Mouse (Mus musculus) inflammation-experienced regulatory T-cells, adult 6 months (primary cell): ENCODE results near the gene Ppm1n. TPM values are rescaled to one million over a fixed set of nuclear protein-coding genes. Genes with fewer than 3 reads are reported as not detected.

Experiments used
- ATAC-seq: one replicate; pipeline ENCODE4 v1.8.0; 2017
- polyA plus RNA-seq, 3 experiments: library from polyadenylated mRNA; unstranded; fragments of 100-300 nt; shearing (Covaris generic); gene quantifications; one replicate each; pipeline ENCODE4 v1.2.1; 2017

The Ppm1n gene
- 1 to 10 TPM in 2 of 3 experiments, under 1 TPM in 1; 0.74 to 3.1 (median 2.1) TPM for polyA plus RNA-seq

DNA sequence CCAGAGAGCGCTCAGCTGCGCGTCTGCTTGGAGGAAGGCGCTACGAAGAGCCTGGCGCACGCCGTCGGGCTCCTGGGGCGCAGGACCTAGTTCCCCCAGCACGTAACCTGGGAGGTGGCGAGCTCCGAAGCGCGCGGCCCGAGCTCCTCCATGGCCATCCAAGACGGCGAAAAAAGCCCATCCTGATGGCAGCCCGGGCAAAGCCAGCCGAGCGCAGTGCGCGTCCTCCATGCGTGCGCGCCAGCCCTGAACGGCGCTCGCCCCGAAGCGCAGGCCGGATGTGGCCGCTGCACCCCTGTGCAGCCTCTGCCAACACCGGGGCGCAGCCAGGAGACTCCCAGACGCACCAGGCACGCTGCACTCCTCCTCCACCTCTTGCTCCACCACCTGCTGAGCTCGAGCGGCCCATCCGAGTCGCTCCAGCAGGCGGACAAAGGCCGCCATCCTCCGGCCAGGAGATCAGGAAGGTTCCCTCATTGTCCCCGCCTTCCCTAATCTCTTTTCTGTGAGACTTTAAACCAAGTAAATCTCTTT lies at the start of gene Ppm1n:
TSS of gene Ppm1n (minus strand) at position 484 of the 534 bp plus-strand sequence.
- ATAC-seq = peak; percentile 60

GRCm38 (mm10) chr7:19328425-19328824 lies 48.6 kb upstream of the Ppm1n start:
- no peak for ATAC-seq

GRCm38 (mm10) chr7:19327782-19328181 lies 47.9 kb upstream of the Ppm1n start:
- no peak for ATAC-seq

- ATAC-seq = no peak
Observed at GRCm38 (mm10) chr7:19327128-19327527, 47.3 kb upstream of the Ppm1n start.

DNA sequence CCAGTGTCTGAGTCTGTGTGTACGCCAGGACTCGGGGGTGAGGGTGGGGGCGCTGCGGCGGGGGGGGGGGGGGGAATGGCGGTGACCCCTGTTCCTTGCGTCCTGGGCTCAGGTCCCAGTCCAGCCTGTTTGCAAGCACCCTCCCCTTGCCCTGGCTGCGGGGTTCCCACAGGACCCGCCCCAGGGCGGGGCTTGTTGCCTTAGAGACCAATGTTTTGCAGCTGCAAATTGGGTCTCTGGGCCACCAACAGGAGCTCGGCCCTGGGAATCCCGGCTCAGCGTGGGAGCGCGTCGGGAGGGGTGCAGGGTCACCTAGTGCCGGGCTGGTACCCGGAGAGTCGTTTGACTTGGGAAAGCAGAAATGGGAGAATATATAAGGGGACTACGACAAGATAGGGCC lies 46.5 kb upstream of the Ppm1n start:
- ATAC-seq = peak; percentile 11

GRCm38 (mm10) chr7:19325262-19326199 lies 45.7 kb upstream of the Ppm1n start:
- ATAC-seq = peak; percentile 60

DNA sequence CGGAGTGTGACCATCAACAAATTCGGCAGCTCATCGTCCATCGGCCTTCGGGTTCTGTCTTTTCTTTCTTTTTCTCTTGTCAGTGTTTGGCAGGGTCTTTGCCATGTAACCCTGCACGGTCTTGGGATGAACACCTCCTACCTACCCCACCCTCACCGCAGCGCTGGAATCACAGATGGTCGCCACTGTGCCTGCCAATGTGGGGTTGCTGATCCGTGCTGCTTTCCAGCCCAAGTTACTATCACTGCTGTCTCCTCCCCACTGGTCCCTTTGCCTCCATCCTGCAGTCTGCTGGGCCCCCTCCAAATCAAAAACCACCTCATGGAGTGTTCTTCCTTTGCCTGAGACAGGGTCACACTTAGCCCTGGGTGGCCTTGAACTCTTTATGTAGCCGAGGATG lies 44.4 kb upstream of the Ppm1n start:
- no peak for ATAC-seq

DNA sequence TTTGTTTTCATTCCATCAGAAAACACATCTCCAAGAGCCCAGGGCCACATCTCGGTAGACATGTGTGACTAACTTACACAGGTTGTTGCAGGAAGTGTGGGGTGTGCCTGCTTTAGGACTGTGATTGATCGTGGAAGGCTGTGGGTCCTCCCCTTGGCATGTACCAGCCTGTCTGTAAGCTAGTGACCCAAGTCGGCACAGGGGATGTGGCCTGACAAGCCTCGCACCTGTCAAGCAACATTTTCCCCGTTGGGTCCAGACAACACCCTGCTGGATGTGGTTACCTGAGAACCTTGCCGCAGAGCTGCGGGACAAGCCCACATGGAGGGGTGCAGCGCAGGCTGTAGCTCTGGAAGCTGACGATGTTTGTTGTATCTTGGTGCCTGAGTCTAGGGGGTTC lies 42.6 kb upstream of the Ppm1n start:
- no peak for ATAC-seq

- ATAC-seq = peak; percentile 56
Observed at GRCm38 (mm10) chr7:19321464-19321863, 41.6 kb upstream of the Ppm1n start.

GRCm38 (mm10) chr7:19320637-19321036 lies 40.8 kb upstream of the Ppm1n start:
- no peak for ATAC-seq

GRCm38 (mm10) chr7:19319906-19320305 lies 40.0 kb upstream of the Ppm1n start:
- peak; percentile 88 for ATAC-seq

GRCm38 (mm10) chr7:19319458-19319857 lies 39.6 kb upstream of the Ppm1n start:
- no peak for ATAC-seq

DNA sequence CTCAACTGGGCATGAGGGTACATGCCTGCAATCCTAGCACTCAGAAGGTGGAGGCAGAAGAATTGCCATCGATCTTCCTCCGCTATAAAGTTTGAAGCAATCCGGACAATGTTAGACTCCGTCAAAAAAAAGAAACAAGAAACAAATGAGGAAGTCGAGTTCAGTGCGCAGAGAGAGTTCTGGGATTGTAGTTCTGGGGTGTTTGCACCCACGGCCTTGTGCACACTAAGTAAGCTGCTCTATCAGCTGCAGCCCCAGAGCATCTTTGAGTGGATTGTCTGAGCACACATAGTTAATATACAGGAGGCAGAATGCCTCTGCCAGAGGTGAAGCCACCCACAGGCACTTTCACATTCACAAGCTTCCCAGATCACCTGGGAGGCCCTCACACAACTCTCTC lies 38.8 kb upstream of the Ppm1n start:
- ATAC-seq = no peak

DNA sequence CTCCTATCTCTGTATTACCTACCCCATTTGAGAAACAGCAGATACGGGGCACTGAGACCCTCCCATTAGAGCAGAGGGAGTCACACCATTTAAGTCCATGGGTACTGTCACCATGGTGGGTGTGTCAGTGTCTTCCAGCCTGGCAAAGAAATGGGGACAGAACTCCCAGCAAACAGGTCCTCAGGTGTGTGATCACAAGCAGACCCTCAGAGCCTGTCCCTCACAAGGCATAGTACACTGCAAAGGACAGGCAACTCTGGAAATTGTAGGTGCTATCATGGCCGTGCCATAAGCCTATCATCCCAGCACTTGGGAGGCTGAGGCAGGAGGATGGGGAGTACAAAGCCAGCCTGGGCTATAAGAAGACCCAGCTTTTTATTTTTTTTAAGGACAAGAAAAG lies 38.3 kb upstream of the Ppm1n start:
- no peak for ATAC-seq

DNA sequence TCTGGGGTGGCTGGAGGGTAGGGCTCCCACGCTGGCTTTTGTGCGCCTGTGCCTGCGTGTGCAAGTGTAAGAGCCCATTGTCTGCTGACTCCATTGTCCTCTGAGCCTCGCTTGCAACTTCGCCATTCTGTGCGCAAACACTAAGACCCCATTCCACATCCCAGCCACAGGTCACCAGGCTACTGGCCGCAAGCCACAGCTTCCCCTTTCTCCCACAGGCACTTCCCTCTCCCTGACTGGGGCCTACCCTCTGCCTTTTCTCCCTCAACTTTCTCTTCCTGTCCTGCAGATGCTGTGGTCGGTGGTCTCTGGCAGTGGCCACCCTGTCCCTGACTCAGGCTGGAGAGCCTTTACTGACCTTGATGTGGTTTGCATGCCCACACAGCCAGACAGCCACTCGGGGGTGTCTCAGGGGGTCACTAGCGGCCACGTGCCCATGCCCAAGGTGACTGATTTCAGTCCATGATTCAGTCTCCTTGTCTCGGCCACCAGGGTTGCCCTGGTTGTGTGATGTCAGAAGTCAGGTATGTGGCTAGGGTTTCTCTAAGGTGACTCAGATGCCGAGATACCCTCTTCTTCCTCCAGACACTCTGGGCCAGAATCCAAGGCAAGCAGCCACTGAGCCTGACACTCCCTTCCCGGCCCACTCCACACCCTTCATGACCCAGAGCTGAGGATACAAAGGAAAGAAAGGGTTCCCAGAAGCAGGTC lies 36.7 kb upstream of the Ppm1n start:
- ATAC-seq = no peak

- ATAC-seq = no peak
Observed at GRCm38 (mm10) chr7:19314033-19314432, 34.2 kb upstream of the Ppm1n start.

DNA sequence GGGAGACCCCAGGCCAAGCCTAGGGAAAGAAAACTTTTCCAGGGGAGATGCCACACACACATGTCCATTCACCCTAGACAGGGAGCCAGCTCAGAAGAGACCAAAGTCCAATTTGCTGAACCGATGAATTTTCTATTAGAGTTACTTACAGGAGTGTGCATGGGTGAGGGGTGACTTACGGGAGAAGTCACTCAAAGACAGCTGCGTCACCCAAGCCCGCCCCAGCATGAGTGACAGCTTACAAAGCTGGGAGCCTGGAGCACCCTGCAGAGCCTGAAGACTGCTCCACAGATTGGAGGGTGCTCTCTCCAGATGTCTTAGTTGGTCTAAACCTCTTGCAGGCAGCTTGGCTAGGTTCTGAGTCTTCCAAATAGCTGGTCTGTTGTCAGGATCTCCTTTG lies 32.1 kb upstream of the Ppm1n start:
- no peak for ATAC-seq

GRCm38 (mm10) chr7:19309884-19310641 lies 30.2 kb upstream of the Ppm1n start, which contains the start of gene Fosb:
Gene Fosb (minus strand): TSS chr7:19310051.
- peak; percentile 77 for ATAC-seq

DNA sequence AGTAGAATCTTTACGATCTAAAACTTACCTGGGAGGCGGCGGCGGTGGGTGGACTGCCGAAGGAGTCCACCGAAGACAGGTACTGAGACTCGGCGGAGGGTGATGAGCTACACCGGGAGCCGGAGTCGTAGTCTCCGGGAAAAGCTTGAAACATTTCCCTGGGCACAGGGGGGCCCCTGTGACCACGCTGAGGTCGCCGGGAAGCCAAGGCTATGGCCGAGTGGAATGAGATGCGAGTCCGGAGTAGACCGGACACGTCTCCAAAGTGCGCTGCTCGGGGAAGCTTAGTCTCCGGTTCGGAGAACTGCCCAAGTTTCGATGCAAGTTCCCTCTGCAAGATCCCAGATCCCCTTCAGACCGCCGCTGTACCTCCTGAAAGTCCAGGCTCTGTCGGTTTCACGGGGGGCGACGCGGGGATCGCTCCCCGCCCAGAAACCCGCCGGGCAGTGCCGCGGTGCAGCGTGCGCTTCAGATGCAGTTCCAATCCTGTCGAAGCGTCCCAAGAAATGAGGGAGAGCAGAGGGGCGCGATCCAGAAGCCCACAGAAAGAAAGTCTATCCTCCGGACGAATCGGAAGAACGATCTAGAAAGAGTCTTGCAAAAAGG lies 29.5 kb upstream of the Ppm1n start:
- no peak for ATAC-seq

DNA sequence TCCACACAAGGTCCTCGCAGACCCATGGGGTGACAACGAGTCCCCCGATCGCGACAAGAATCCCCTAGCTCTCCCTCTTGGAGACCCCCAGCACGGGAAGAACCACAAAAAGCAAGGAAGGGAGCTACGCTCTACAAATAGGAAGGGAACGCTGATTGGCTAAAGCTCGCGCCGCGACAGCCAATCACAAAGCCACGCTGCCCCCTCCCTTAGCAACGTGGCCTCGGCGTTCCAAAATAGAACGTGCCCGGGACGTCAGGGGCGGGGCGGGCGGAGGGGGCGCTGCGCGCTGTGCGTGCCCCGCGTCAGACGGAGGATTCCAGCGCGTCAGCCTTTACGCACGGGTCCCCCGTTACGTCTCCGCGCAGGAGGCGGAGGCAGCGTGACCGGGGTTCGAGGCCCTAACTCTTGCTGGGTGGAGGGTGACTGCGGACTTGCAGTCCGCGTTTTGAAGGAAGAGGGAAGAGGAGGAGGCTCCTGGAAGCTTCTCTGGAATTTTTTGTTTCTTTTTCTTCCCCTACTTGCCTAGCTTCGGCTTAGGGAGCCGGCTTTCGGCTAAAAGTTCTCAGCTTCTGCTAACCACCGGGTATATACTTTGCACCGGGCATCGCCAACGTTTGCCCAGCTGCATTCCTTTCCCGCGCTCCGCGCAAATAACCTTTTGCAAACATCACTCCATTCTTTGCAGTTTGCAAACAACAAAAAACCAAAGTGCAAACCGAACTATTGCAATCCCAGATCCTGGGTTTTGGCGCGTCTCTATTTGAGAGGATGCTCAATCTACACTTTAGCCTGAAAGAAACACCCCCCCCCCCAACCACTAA lies 28.8 kb upstream of the Ppm1n start:
- ATAC-seq = peak; percentile 70
